Mouse (Mus musculus) T-cell, adult 2 months (primary cell): ENCODE results near the gene Cryge.

Experiments used
- DNase-seq: peaks from one replicate; pipeline ENCODE4 v3.0.0; 2022; ENCODE audit warnings: low spot score

Gene Cryge

DNA sequence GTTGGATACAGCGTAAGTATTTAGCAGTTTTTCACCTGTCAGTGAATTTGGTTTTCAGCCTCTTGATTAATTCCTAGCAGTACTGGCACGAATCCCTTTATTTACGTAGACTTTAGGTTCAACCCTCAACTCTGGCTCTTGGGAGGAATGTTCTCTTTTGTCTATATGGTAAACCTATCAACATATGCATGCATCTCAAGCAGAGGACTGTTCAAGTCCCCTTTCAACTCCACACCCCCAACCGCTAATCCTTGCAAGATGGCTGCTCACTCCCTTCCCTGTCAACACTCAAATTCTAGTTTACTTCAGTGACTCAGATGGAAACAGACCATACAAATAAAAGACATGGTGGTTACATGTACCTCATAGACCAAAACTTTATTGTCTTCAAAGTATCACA, 38.2 kb downstream of the Cryge start:
- no peak for DNase-seq

- DNase-seq: peak; percentile 59
Observed at GRCm38 (mm10) chr1:65010153-65010552, 40.8 kb downstream of the Cryge start.

DNA sequence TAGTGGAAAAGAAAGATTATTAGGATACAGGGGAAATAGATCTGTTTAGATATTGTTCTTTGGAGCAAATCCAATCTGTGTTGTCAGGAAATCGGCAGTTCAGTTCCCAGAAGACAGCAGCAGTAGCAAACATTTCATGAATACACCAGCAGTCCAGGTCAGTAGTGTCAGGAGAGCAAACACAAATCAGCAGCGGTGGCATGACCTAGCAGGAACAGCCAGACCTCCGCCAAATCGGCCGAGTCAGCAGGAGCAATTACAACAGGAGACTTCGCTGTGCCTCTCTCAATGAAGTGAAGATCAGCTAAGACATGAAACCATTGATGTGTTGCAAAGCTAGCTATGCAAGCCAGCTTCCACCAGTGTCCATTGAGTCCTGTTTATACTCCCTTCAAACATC, 45.4 kb downstream of the Cryge start:
- DNase-seq: no peak

DNA sequence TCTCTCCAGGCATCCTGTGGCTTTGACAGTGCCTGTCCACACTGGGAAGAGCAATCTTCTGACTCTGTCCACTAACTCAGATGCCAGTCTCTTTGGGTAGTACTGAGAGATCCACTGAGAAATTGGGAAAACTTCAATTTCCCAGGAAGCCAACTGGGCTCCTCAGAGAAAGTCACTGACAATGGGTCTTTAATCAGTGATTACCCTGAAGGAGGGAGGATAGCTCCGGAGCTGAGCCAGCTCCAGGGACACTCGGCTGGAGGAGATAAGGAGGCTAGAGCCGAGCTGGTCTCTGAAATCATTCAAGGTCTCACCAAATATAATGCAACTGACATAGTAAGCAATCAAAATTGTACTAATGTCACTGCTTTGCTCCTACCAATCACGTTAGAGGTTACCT, 46.4 kb downstream of the Cryge start:
- DNase-seq: no peak
